Mouse (Mus musculus): ENCODE measurements around the gene Farp2. TPM values are rescaled to one million over a fixed set of nuclear protein-coding genes. Genes with fewer than 3 reads are reported as not detected.
"Not testable (repeated sequence)": the region's sequence is repeated elsewhere in the genome, so short reads cannot be mapped to it uniquely, and the experiment has no call there.

The Farp2 gene
- polyA plus RNA-seq, 1 experiment from 2014 or later, result 4.1 TPM

GRCm38 (mm10) chr1:93508576-93508975 is 3.3 kb upstream of the Farp2 start:
- WGBS, result 50% methylated on average over 1 of the region's 1 CpGs
- H3K27ac ChIP-seq; H3K4me3 ChIP-seq; H3K9me3 ChIP-seq; H3K27me3 ChIP-seq (ENCODE audit: insufficient read depth, poor library complexity, severe bottlenecking); DNase-seq (ENCODE audit: low spot score): not testable (repeated sequence)
- Histone ChIP-seq H3K4me1 (peaks cover 21% of the 10 kb centered on the region), H3K36me3 (peaks cover 54% of the 10 kb centered on the region)

- no peaks in the 10 kb centered on the region for H3K27me3 ChIP-seq (ENCODE audit: insufficient read depth, poor library complexity, severe bottlenecking)
- H3K36me3 ChIP-seq, result peaks cover 23% of the 10 kb centered on the region
- DNase-seq (ENCODE audit: low spot score), result peak; percentile 88
- peak overlapping the region; percentile 93 for H3K27ac ChIP-seq
- 2% methylated on average over 15 of the region's 15 CpGs for WGBS
- peak overlapping the region; percentile 89 for H3K4me3 ChIP-seq
- H3K9me3 ChIP-seq, result no peaks in the 10 kb centered on the region
- H3K4me1 ChIP-seq, result peaks cover 21% of the 10 kb centered on the region
Measured at GRCm38 (mm10) chr1:93512351-93512690, 442 bp downstream of the Farp2 start.

GRCm38 (mm10) chr1:93513221-93513620 is 1.3 kb downstream of the Farp2 start:
- H3K4me3 ChIP-seq, result no peak overlapping the region
- WGBS, result 83% methylated on average over 14 of the region's 14 CpGs

GRCm38 (mm10) chr1:93521491-93521890 is 9.6 kb downstream of the Farp2 start:
- Histone ChIP-seq H3K4me1 (peaks cover 5% of the 10 kb centered on the region), H3K4me3 (no peak overlapping the region), H3K36me3 (no peaks in the 10 kb centered on the region), H3K27ac (no peak overlapping the region), H3K9me3 (no peaks in the 10 kb centered on the region), H3K27me3 (ENCODE audit: insufficient read depth, poor library complexity, severe bottlenecking) (no peaks in the 10 kb centered on the region)
- 88% methylated on average over 2 of the region's 2 CpGs for WGBS
- no peak for DNase-seq (ENCODE audit: low spot score)

More at GRCm38 (mm10) chr1:93513221-93513620, 1.3 kb downstream of the Farp2 start:
- H3K27me3 ChIP-seq (ENCODE audit: insufficient read depth, poor library complexity, severe bottlenecking), result no peaks in the 10 kb centered on the region
- H3K36me3 ChIP-seq, result peaks cover 15% of the 10 kb centered on the region
- H3K27ac ChIP-seq, result no peak overlapping the region
- H3K9me3 ChIP-seq, result no peaks in the 10 kb centered on the region
- H3K4me1 ChIP-seq, result peaks cover 21% of the 10 kb centered on the region
- DNase-seq (ENCODE audit: low spot score), result no peak

GRCm38 (mm10) chr1:93522325-93522724 is 10.4 kb downstream of the Farp2 start:
- H3K4me3 ChIP-seq, result no peak overlapping the region
- DNase-seq (ENCODE audit: low spot score), result no peak
- H3K27ac ChIP-seq, result no peak overlapping the region
- H3K9me3 ChIP-seq, result no peaks in the 10 kb centered on the region
- no peaks in the 10 kb centered on the region for H3K36me3 ChIP-seq
- WGBS, result 78% methylated on average over 1 of the region's 1 CpGs
- H3K4me1 ChIP-seq, result peaks cover 5% of the 10 kb centered on the region
- no peaks in the 10 kb centered on the region for H3K27me3 ChIP-seq (ENCODE audit: insufficient read depth, poor library complexity, severe bottlenecking)

GRCm38 (mm10) chr1:93529801-93530200 is 17.9 kb downstream of the Farp2 start:
- Histone ChIP-seq H3K36me3 (peaks cover 14% of the 10 kb centered on the region; the same call in 1 of the 2 replicates), H3K9me3 (no peaks in the 10 kb centered on the region), H3K27me3 (ENCODE audit: insufficient read depth, poor library complexity, severe bottlenecking) (no peaks in the 10 kb centered on the region), H3K4me1 (no peaks in the 10 kb centered on the region), H3K27ac (no peak overlapping the region), H3K4me3 (no peak overlapping the region)
- no peak for DNase-seq (ENCODE audit: low spot score)
- 82% methylated on average over 6 of the region's 6 CpGs for WGBS

GRCm38 (mm10) chr1:93537227-93537626 is 25.3 kb downstream of the Farp2 start:
- H3K4me1 ChIP-seq, result no peaks in the 10 kb centered on the region
- no peak for DNase-seq (ENCODE audit: low spot score)
- no peaks in the 10 kb centered on the region for H3K9me3 ChIP-seq
- H3K36me3 ChIP-seq, result peaks cover 3% of the 10 kb centered on the region; the same call in 1 of the 2 replicates
- no peaks in the 10 kb centered on the region for H3K27me3 ChIP-seq (ENCODE audit: insufficient read depth, poor library complexity, severe bottlenecking)
- H3K27ac ChIP-seq, result no peak overlapping the region
- 87% methylated on average over 6 of the region's 6 CpGs for WGBS
- H3K4me3 ChIP-seq, result no peak overlapping the region

GRCm38 (mm10) chr1:93543196-93543595 is 31.3 kb downstream of the Farp2 start:
- 82% methylated on average over 2 of the region's 2 CpGs for WGBS
- no peak for DNase-seq (ENCODE audit: low spot score)
- H3K27ac ChIP-seq, result no peak overlapping the region
- H3K36me3 ChIP-seq, result no peaks in the 10 kb centered on the region
- H3K9me3 ChIP-seq, result no peaks in the 10 kb centered on the region
- no peaks in the 10 kb centered on the region for H3K4me1 ChIP-seq
- H3K27me3 ChIP-seq (ENCODE audit: insufficient read depth, poor library complexity, severe bottlenecking), result no peaks in the 10 kb centered on the region
- H3K4me3 ChIP-seq, result no peak overlapping the region

GRCm38 (mm10) chr1:93547286-93547685 is 35.4 kb downstream of the Farp2 start:
- WGBS, result 88% methylated on average over 1 of the region's 1 CpGs

GRCm38 (mm10) chr1:93551427-93551826 is 39.5 kb downstream of the Farp2 start:
- Histone ChIP-seq H3K9me3 (no peaks in the 10 kb centered on the region), H3K27me3 (ENCODE audit: insufficient read depth, poor library complexity, severe bottlenecking) (no peaks in the 10 kb centered on the region), H3K4me3 (no peak overlapping the region), H3K4me1 (peaks cover 4% of the 10 kb centered on the region; the same call in 1 of the 2 replicates), H3K27ac (no peak overlapping the region), H3K36me3 (peaks cover 5% of the 10 kb centered on the region; the same call in 1 of the 2 replicates)
- WGBS, result 69% methylated on average over 5 of the region's 5 CpGs
- DNase-seq (ENCODE audit: low spot score), result no peak

More at GRCm38 (mm10) chr1:93547286-93547685, 35.4 kb downstream of the Farp2 start:
- Histone ChIP-seq H3K27me3 (ENCODE audit: insufficient read depth, poor library complexity, severe bottlenecking) (no peaks in the 10 kb centered on the region), H3K4me1 (peaks cover 4% of the 10 kb centered on the region; the same call in 1 of the 2 replicates), H3K27ac (no peak overlapping the region), H3K4me3 (no peak overlapping the region), H3K36me3 (no peaks in the 10 kb centered on the region), H3K9me3 (no peaks in the 10 kb centered on the region)
- DNase-seq (ENCODE audit: low spot score), result no peak

GRCm38 (mm10) chr1:93563224-93563623 is 51.3 kb downstream of the Farp2 start:
- H3K9me3 ChIP-seq, result no peaks in the 10 kb centered on the region
- 83% methylated on average over 7 of the region's 7 CpGs for WGBS
- DNase-seq (ENCODE audit: low spot score), result no peak

GRCm38 (mm10) chr1:93563649-93564048 is 51.8 kb downstream of the Farp2 start:
- Histone ChIP-seq H3K4me1 (no peaks in the 10 kb centered on the region), H3K36me3 (0 out of 2 replicates have a peak, but pooled peaks cover 3% of the 10 kb centered on the region), H3K4me3 (no peak overlapping the region), H3K27me3 (ENCODE audit: insufficient read depth, poor library complexity, severe bottlenecking) (no peaks in the 10 kb centered on the region), H3K9me3 (no peaks in the 10 kb centered on the region), H3K27ac (no peak overlapping the region)
- WGBS, result 73% methylated on average over 1 of the region's 1 CpGs
- DNase-seq (ENCODE audit: low spot score), result no peak

More at GRCm38 (mm10) chr1:93563224-93563623, 51.3 kb downstream of the Farp2 start:
- no peaks in the 10 kb centered on the region for H3K4me1 ChIP-seq
- no peak overlapping the region for H3K4me3 ChIP-seq
- no peaks in the 10 kb centered on the region for H3K27me3 ChIP-seq (ENCODE audit: insufficient read depth, poor library complexity, severe bottlenecking)
- H3K36me3 ChIP-seq, result 0 out of 2 replicates have a peak, but pooled peaks cover 3% of the 10 kb centered on the region
- H3K27ac ChIP-seq, result no peak overlapping the region

GRCm38 (mm10) chr1:93564781-93565180 is 52.9 kb downstream of the Farp2 start:
- Histone ChIP-seq H3K27me3 (ENCODE audit: insufficient read depth, poor library complexity, severe bottlenecking) (no peaks in the 10 kb centered on the region), H3K9me3 (no peaks in the 10 kb centered on the region), H3K36me3 (0 out of 2 replicates have a peak, but pooled peaks cover 3% of the 10 kb centered on the region), H3K4me3 (no peak overlapping the region), H3K4me1 (no peaks in the 10 kb centered on the region), H3K27ac (no peak overlapping the region)
- 87% methylated on average over 3 of the region's 3 CpGs for WGBS
- no peak for DNase-seq (ENCODE audit: low spot score)

GRCm38 (mm10) chr1:93567013-93567412 is 55.1 kb downstream of the Farp2 start:
- peaks cover 18% of the 10 kb centered on the region for H3K36me3 ChIP-seq
- no peak for DNase-seq (ENCODE audit: low spot score)
- 60% methylated on average over 3 of the region's 3 CpGs for WGBS
- H3K4me3 ChIP-seq, result no peak overlapping the region
- no peaks in the 10 kb centered on the region for H3K27me3 ChIP-seq (ENCODE audit: insufficient read depth, poor library complexity, severe bottlenecking)
- no peak overlapping the region for H3K27ac ChIP-seq
- no peaks in the 10 kb centered on the region for H3K4me1 ChIP-seq
- H3K9me3 ChIP-seq, result 0 out of 2 replicates have a peak, but pooled peaks cover 4% of the 10 kb centered on the region
